Mouse (Mus musculus) left cerebral cortex, postnatal 25 days (tissue): ENCODE measurements around the gene BC048403. TPM values are rescaled to one million over a fixed set of nuclear protein-coding genes. Genes with fewer than 3 reads are reported as not detected.

ENCODE experiments used
- DNase-seq, 2 experiments: peaks; one replicate each; pipeline ENCODE4 v3.0.0; 2022; ENCODE audit warnings: low spot score in 2 of 2, mixed read lengths in 1 of 2
- intact Hi-C: fragments of 180-260 bp; cut with DNase I; formaldehyde crosslinking; loops from one replicate; pipeline ENCODE4 v1.15.1; 2025
- total RNA-seq, 2 experiments: library from RNA; stranded (reverse); gene quantifications; 2 replicates each; pipeline ENCODE4 v1.2.3; 2021

Gene BC048403
- 10 to 100 TPM in 1 of 2 experiments, 1 to 10 TPM in 1; 9.9 to 10.2 TPM for total RNA-seq

DNA sequence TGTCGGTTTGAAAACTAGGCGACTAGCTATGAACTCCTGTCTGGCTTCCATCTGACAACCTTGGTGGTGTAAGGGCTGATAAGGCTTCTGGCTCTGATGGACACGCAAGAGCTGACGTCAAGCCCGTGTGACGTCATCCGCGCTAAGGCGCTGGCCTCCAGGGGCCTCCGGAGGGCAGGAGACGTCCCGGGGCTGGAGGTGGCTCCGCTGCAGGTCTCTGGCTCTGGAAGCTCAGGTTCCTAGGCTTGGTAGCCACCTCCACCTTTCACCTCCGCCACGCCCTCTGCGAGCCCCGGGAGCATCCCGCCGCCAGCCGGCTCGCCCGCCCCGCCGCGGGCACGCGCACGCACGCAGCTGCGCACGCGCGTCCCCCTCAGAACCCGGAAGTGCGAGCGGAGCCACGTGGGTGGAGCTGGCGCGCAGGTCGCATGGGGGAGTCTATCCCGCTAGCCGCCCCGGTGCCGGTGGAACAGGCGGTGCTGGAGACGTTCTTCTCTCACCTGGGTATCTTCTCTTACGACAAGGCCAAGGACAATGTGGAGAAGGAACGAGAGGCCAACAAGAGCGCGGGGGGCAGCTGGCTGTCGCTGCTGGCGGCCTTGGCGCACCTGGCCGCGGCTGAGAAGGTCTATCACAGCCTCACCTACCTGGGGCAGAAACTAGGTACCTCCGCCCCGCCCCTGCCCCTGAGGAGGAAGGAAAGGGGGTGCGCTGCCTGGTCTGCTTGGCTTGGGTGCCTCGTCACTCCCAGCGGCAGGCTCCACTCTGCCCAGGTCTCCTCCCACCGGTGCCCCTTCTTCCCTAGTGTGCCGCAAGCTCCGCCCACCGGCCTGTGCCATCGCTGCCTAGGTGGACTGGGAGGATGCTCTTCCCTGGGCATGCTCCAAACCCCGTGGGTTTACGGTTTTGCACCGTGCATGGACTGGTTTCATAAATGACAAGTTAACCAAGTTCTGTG, at the start of gene BC048403:
TSS of gene BC048403 (plus strand) at position 390 of the 958 bp plus-strand sequence.
- intact Hi-C loops: loop anchor here (5.0 kb wide), 1 partner anchor 113 kb away; the partner anchor contains the start of gene Xpot
- peak; percentile 84 to 90 for DNase-seq

DNA sequence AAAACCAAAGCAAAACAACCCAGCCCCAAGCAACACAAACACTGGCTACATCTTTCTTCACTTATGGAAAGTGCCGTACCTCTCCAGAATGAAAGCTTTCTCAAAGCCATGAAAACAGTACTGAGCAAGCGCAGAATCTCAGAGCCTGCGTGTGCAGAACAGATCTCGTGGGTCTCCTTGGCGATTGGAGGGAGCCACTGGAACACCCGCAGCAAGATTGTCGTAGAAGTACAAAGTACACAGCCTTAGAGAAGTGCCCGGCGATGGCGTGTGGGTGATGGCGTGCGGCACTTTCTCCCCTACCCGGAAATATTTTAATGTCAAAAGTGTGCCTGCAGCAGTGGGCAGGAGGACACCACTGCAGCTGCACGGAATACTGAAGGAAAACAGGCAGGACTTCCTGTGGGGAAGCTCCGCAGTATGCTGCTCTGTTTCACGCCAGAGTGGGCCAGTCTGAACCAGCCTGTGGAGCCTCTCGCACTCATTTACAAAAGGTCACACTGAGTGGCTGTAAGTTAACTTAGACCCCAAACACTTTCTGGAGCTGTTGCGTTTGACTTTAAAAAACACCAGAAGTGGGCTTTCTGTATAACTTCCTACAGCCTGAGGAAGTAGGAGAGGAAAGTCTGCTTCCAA, 46.7 kb upstream of the BC048403 start:
- peak in 1 of 2 experiments; percentile 8 for DNase-seq
- intact Hi-C loops: no loop called here

DNA sequence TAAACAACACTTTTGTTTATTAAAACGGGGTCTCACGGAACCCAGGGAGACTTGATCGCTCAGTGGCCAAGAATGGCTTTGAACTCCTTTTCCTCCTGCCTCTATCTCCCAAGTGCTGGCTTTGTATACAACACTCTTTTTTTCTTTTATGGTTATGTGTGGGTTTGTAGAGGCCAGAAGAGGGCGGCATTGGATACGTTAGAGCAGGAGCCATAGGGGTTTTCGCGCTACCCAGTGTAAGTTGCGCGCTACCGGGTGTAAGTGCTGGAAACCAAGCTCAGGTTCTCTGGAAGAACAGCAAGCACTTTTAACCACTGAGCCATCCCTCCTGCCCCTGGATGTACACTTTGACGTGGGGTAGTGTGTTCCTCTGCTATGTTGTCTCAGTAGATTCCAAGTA, 45.2 kb upstream of the BC048403 start:
- intact Hi-C loops: no loop called here

DNA sequence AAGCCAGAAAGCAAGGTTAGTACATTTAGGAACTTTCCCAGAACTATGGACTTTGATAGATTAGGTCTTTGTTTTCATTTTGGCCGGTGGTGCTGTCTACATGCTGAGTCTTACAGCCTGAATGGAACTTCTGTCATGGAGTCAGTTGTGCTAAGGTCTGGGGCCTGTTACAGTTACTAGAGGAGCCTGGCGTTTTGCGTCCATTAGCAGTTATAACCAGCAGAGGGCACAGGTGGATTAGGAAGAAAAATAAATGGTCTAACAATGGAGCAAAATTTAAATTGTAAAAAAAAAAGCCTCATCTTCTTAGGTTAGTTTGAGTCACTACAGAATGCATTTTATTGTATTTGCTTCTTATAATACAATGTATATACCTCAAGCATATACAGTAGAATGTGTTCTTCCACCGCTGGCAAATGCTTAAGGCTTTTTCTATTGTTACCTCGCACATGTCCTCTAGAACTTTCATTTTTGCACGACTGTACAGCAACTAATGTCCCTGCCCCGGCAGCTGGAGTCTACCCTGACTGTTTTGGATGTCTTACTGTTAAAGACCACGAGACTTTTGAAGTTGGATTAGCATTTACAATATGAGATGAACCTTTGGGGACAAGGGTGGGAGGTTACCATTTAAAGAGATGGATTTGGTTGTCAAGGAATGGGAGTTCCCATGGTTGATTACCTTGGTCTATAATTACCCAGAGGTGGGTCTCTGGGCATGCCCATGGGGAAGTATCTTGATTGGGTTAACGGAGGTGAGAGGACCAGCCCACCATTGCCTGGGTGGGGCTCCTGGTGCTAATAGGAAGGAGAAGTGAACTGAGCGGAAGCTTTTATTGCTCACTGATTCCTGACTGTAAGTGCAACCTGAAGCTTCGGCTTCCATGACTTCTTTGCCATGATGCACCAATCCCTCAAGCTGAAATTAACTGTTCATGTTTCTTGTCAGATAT, 38.2 kb upstream of the BC048403 start:
- intact Hi-C loops: loop anchor here (1.0 kb wide), 1 partner anchor 350 kb away; no protein-coding TSS in a partner anchor
- DNase-seq: peak; percentile 51 to 55

More for the DNA sequence above, 45.2 kb upstream of the BC048403 start:
- DNase-seq: no peak

DNA sequence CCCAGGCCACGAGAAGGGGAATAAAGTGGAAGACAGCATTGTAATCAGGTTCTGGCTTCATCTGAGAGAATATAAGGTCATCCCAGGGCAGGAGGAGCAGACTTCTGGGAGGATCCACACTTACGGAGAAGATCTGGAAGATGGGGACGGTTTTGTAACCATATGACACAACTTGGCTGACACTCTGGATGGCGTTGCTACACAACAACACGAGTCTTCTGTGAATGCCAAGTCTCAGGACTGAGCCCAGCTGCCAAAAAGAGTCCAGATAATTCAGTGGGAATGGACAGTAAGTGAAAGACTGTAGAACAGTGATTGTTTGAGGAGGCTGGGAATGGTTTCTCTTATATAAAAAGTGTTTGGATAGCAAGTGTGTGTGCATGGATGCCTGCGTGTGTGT, 36.1 kb upstream of the BC048403 start:
- intact Hi-C loops: no loop called here
- DNase-seq: no peak

DNA sequence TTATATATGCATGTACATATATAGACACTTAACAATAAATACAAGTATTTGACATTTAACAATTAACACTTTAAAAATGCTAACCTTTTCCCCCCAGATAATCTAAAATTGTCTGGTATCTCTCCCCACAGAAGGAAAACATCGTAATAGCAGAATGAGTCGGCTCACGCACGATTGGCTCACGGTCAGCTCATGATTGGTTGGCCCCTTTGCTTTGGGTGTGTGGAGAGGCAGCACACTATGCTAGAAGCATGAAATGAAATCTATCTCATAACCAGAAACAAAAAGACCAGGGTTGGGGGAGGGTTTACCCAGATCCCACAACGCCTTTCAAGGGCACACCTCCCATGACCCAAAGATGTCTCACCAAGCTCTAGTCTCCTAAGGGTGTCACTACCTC, 34.9 kb upstream of the BC048403 start:
- no peak for DNase-seq
- intact Hi-C loops: no loop called here

DNA sequence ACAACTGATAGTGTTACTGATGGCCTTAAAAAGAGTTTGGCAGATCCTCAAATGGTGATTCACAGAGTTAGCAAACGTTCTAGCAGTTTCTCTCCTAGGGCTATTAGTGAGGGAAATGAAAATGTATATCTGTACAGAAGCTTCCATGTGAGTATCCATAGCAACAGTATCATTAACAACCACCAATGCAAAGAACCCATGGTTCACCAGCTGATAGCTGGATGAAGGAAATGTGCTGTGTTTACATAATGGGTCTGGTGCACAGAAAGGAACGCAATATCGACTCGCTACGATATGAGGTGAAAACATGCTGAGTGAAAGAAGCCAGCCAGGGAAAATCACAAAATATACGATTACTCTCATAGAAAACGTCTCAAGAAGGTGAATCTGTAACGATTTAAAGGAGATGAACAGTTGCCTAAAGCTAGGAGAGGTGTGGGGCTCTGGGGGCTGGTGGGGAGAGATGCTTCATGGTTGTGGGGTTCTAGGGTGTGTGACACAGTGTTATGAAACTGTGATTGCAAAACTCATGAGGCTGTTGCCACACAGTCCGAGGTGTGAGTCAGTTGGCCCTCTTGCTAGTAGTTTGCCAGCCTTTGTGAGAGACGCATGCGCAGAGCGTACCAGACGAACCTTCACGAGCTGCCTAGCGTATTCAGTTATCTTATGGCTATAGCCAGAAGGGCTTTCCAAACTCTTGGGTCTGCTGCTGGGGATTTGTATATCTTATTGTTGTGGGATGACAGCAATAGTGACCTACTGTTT, 34.2 kb upstream of the BC048403 start:
- intact Hi-C loops: no loop called here
- DNase-seq: no peak

DNA sequence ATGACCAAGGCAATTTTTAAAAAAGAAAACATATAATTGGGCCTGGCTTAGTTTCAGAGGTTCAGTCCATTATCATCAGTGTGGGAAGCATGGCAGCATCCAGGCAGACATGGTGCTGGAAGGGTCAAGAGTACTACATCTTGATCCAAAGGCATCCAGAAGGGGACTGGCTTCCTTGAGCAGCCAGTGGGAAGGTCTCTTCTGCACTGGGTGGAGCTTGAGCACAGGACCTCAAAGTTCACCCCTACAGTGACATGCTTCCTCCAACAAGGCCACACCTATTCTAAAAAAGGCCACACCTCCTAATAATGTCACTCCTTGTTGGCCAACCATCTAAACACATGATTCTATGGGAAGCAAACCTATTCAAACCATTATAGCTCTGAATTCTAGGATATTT, 22.9 kb upstream of the BC048403 start:
- intact Hi-C loops: no loop called here

DNA sequence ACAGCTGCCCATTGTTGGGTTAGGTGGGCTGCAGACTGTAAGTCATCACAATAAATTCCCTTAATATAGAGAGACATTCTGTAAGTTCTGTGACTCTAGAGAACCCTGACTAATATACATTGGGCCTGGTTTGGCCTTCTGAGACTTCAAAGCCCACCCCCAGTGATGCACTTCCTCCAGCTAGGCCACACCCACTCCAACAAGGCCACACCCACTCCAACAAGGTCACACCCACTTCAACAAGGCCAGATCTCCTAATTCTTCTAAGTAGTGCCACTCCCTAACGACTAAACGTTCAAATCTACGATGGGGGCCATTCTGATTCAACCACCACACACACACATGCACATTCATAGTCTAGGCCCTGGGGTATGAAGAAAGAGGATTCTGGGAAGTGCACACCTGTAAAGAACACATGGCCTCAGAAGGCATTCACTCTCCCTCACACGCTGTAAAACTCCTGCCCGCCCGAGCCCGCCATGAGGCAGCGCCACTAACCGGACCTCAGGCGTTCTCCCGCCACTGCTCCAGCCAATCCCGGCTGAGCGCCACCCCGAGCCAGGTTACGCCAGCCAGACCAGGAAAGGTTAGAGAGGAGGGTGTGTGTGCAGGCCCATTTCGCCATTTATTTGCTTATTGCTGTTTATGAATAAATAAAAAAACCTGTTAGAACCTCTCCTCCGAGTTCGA, 20.7 kb upstream of the BC048403 start:
- DNase-seq: no peak
- intact Hi-C loops: no loop called here

More for the DNA sequence above, 22.9 kb upstream of the BC048403 start:
- no peak for DNase-seq

DNA sequence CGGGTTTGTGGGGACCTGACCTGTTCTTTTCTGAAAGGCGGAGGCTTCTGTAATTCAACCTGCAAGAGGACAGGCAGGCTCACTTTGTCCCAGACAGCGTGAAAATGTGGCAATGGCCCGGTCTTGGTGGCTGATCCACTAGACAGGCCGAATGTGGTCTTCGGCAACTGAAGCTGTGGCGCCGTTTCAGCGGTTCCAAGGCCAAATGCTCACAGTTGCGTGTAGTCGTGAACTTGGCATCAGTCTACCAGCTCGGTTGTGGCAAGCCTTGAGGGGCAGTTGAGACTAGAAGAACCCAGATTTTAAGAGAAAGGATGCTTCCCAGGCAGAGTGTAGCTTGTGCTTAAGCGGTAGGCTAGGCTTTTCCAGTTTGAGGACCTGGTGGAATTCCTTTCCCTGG, 19.0 kb upstream of the BC048403 start:
- DNase-seq: no peak

DNA sequence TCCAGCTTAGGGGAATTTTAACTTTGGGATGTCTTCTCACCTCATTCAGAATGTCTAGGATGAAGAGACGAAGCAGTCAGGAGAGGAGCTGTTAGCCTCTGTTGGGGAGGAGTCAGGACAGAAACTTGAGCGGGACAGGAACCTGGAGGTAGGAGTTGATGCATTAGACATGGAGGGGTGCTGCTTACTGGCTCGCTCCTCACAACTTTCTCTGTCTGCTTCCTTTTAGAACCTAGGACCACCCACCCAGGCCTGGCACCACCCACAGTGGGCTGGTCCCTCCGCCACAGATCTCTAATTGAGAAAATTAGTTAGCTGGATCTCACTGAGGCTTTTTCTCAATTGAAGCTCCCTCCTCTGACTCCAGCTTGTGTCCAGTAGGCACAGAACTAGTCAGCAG, 13.2 kb upstream of the BC048403 start:
- no peak for DNase-seq

More for the DNA sequence above, 19.0 kb upstream of the BC048403 start:
- intact Hi-C loops: no loop called here

DNA sequence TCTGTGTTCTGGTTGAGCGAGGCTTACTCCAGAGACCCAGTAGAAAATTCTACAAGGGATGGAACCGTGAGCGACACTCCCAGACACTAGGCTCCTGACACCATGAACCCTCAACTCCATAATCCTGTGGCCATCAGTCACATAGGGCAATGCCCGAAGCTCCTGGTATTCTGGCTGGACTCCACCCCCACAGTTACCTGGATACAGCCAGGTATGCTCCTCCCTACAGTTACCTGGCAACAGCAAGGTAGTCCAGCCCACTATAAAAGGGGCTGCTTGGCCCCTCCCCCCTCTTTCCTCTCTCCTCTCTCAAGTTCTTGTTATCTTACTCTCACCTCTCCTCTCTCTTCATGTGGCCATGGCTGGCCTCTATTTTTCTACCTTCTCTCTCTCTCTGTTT, 12.6 kb upstream of the BC048403 start:
- intact Hi-C loops: no loop called here
- DNase-seq: no peak

More for the DNA sequence above, 13.2 kb upstream of the BC048403 start:
- intact Hi-C loops: no loop called here

DNA sequence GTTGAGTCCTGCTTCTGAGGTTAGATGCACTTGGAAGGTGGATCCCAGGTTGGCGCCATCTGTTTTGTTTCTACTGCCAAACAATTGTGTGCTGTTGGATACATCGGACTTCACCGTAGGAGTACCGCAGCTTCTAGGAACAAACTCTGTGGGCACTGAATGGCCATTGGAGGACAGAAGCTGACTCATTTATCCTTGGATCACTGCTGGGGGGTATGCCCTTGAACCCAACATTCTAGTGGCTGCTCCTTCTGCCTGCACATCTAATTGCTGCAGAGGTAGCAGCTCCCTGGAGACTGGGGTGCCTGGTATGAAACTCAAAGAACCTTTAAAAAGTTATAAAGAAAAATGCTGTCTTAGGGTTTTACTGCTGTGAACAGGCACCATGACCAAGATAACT, 11.5 kb upstream of the BC048403 start:
- intact Hi-C loops: no loop called here
- no peak for DNase-seq

DNA sequence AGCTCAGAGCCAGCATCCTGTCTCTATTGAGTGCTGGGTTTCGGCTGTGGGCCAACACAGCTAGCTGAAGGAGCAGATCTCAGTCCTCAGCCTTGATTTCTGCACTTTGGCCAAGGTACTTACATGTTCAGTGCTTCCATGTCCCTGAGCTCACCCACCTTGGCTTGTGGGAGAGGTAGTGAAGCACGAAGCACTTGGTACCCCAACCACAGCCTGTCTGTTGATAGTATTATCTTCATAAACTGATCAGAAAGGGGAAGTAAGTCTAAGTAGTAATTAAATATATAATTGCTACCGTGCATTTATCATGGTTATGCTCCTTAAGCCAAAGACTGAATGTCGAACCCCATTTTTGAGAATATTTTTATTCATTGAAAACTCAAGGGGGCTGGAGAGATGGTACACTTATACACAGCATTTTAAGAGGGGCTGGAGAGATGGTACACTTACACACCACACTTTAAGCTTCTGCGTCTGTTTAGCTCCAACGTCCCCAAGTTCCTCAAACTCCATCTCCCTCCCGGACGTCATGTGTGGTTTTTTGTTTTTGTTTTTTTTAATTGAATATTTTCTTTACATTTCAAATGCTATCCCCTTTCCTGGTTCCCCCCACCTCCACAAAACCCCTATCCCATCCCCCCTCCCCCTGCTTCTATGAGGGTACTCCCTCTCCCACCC, 8.6 kb upstream of the BC048403 start:
- no peak for DNase-seq
- intact Hi-C loops: no loop called here

DNA sequence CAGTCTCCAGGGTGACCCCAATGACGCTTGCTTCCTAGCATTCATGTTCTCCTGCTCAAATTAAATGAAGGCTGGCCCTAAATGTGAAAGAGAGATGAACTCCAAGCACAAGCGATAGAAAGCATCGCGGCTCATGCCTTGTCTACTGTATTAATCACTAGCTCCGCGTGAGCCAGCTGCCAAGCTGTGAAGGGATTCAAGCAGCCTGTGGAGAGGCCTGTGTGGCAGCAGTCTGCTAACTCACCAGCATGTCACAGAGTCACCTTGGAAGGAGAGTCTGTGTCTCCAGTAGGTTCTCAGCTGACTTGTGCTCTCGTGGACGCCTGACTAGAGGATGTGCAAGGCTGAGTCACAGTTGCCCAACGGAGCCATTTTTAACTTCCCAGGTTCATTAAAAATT, 7.2 kb upstream of the BC048403 start:
- intact Hi-C loops: no loop called here
- no peak for DNase-seq

DNA sequence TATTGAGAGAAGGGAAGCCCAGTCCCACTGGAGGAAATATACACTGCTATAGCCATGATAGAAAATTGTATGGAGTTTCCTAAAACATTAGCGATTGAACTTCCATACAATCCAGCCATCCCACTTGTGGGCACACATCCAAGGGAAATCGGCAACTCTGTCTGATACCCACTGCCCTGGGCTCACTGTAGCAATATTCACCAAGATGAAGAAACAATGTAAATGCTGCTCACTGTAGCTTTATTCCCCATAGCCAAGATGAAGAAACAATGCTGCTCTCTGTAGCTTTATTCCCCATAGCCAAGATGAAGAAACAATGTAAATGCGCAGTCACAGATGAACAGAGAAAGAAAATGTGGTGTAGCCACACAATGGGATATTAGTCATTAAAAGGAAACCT, 2.5 kb upstream of the BC048403 start:
- intact Hi-C loops: loop anchor here (5.0 kb wide), 1 partner anchor 110 kb away; the partner anchor contains the start of gene Xpot
- no peak for DNase-seq

DNA sequence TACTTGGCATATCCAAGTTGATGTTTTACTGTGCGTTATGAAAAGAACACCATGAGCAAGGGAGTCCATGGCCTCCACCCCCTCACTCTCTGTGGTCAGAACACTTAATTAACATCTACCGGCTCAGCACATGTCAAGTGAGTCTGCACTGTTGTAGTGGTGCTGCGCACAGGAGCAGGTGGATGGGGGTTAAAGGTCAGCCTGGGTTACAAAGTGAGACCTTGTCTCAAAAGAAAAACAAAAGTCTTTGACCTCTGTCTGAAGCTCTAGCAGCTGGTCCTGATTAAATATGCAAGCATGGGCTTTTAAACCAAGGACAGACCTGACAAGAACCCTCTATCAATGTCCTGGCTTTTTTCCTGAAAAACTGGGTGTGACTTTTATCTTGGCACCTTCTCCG, 2.6 kb downstream of the BC048403 start:
- no peak for DNase-seq

DNA sequence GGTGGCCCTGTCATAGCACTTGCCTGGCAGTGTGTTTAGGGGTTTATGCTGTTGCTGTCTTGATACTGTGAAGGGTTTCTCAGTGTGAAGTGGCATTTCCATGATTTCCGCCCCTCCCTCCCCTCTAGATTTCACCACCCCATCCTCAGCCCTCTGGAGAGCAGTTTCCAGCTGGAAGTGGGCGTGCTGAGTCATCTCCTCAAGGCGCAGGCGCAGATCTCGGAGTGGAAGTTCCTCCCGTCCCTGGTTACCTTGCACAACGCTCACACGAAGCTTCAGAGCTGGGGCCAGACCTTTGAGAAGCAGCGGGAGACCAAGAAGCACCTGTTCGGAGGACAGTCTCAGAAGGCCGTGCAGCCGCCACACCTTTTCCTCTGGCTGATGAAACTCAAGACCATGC, 10.4 kb downstream of the BC048403 start:
- intact Hi-C loops: no loop called here
- peak; percentile 63 to 82 for DNase-seq

More for the DNA sequence above, 2.6 kb downstream of the BC048403 start:
- intact Hi-C loops: no loop called here
